Mouse (Mus musculus) heart, adult 2 months (tissue): ENCODE measurements around the gene Fsip1. TPM values are rescaled to one million over a fixed set of nuclear protein-coding genes. Genes with fewer than 3 reads are reported as not detected.

Source experiments
- DNase-seq, 2 experiments: peaks; one replicate each; pipeline ENCODE4 v3.0.0; 2021
- H3K27ac ChIP-seq: fragments of 200-600 bp; 2 replicates; pipeline ENCODE4 v1.8.1; 2022
- H3K27me3 ChIP-seq: fragments of 200-500 bp; 2 replicates; pipeline ENCODE4 v1.6.1; 2012; ENCODE audit warnings: mild to moderate bottlenecking, low read length, inconsistent platforms, mixed read lengths; ENCODE audit not compliant: control insufficient read depth, insufficient read depth
- H3K36me3 ChIP-seq: fragments of 200-500 bp; 2 replicates; pipeline ENCODE4 v1.6.1; 2012; ENCODE audit warnings: low read length, inconsistent platforms; ENCODE audit not compliant: control insufficient read depth, insufficient read depth
- H3K4me1 ChIP-seq: fragments of 200-500 bp; 2 replicates; pipeline ENCODE4 v1.6.1; 2011; ENCODE audit warnings: low read length; ENCODE audit not compliant: control insufficient read depth, insufficient read depth
- H3K4me3 ChIP-seq: fragments of 200-600 bp; 2 replicates; pipeline ENCODE4 v1.8.1; 2022
- H3K79me2 ChIP-seq: fragments of 200-500 bp; replicated peaks from 2 replicates; pipeline ENCODE4 v1.6.1; 2012; ENCODE audit warnings: mild to moderate bottlenecking, inconsistent platforms, low read length, moderate library complexity, mixed read lengths; ENCODE audit not compliant: control insufficient read depth, insufficient read depth
- H3K9ac ChIP-seq: fragments of 200-500 bp; 2 replicates; pipeline ENCODE4 v1.6.1; 2012; ENCODE audit warnings: low read depth, mild to moderate bottlenecking, control low read depth, inconsistent platforms, low read length, mixed read lengths
- CTCF ChIP-seq: fragments of 200-600 bp; IDR thresholded peaks from 2 replicates; pipeline ENCODE4 v1.8.1; 2022; ENCODE audit warnings: antibody characterized with exemption, mild to moderate bottlenecking, moderate library complexity
- EP300 ChIP-seq: fragments of 200-500 bp; IDR thresholded peaks from 2 replicates; pipeline ENCODE4 v1.6.1; 2011; ENCODE audit warnings: low read depth, low read length, control low read depth; ENCODE audit not compliant: insufficient read depth
- POLR2A ChIP-seq: fragments of 200-500 bp; IDR thresholded peaks from 2 replicates; pipeline ENCODE4 v1.6.1; 2011; ENCODE audit warnings: mild to moderate bottlenecking, low read depth, low read length, control low read depth; ENCODE audit not compliant: insufficient read depth
- WGBS: fragments of 180-500 bp; shearing (Covaris S2); methylation state at CpG from one replicate; pipeline ENCODE4 v1.1.7; 2018; 5-methylcytosine and 5-hydroxymethylcytosine counted together
- intact Hi-C: fragments of 180-260 bp; cut with DNase I; formaldehyde crosslinking; loops from one replicate; pipeline ENCODE4 v1.15.1; 2025
- polyA plus RNA-seq: library from polyadenylated mRNA; depleted of rRNA; stranded (reverse); fragments of >200 nt; gene quantifications from 2 replicates; pipeline ENCODE4 v1.2.3, GENCODE M21; 2012
- total RNA-seq, 2 experiments: library from RNA; stranded (reverse); gene quantifications; 2 replicates each; pipeline ENCODE4 v1.2.3; 2021

Gene Fsip1
- total and polyA plus RNA-seq, 3 experiments: 0.06 TPM; not detected in 2

- H3K27ac ChIP-seq: no peak overlapping the region
- WGBS: 91% methylated on average over 4 of the region's 4 CpGs
- DNase-seq: no peak
- H3K4me1 ChIP-seq: no peaks in the 10 kb centered on the region
- no peaks in the 10 kb centered on the region for H3K27me3 ChIP-seq
- H3K36me3 ChIP-seq: no peaks in the 10 kb centered on the region
- H3K79me2 ChIP-seq: no peaks in the 10 kb centered on the region
- H3K4me3 ChIP-seq: no peak overlapping the region
- no peak overlapping the region for H3K9ac ChIP-seq
- intact Hi-C loops: no loop called here
- TF ChIP-seq EP300 (no peak), POLR2A (no peak), CTCF (no peak)
Observed at GRCm38 (mm10) chr2:118228486-118229079, 28.2 kb downstream of the Fsip1 start.

GRCm38 (mm10) chr2:118225316-118226041 lies 31.3 kb downstream of the Fsip1 start:
- TF ChIP-seq EP300 (no peak), POLR2A (no peak), CTCF (no peak)
- Histone ChIP-seq H3K27me3 (no peaks in the 10 kb centered on the region), H3K4me1 (no peaks in the 10 kb centered on the region), H3K9ac (no peak overlapping the region), H3K4me3 (no peak overlapping the region), H3K27ac (no peak overlapping the region), H3K79me2 (no peaks in the 10 kb centered on the region), H3K36me3 (no peaks in the 10 kb centered on the region)
- WGBS: 70% methylated on average over 10 of the region's 10 CpGs
- intact Hi-C loops: no loop called here
- DNase-seq: no peak

GRCm38 (mm10) chr2:118217993-118218595 lies 38.7 kb downstream of the Fsip1 start:
- intact Hi-C loops: no loop called here
- WGBS: 55% methylated on average over 4 of the region's 4 CpGs
- Histone ChIP-seq H3K27ac (no peak overlapping the region), H3K79me2 (no peaks in the 10 kb centered on the region), H3K27me3 (no peaks in the 10 kb centered on the region), H3K4me1 (no peaks in the 10 kb centered on the region), H3K4me3 (no peak overlapping the region), H3K36me3 (no peaks in the 10 kb centered on the region), H3K9ac (no peak overlapping the region)
- DNase-seq: no peak
- TF ChIP-seq POLR2A (no peak), CTCF (no peak), EP300 (no peak)

GRCm38 (mm10) chr2:118209712-118210111 lies 47.1 kb downstream of the Fsip1 start:
- intact Hi-C loops: no loop called here
- 59% methylated on average over 5 of the region's 5 CpGs for WGBS
- Histone ChIP-seq H3K27ac (no peak overlapping the region), H3K79me2 (no peaks in the 10 kb centered on the region), H3K4me3 (no peak overlapping the region), H3K9ac (no peak overlapping the region), H3K4me1 (no peaks in the 10 kb centered on the region), H3K36me3 (no peaks in the 10 kb centered on the region), H3K27me3 (0 out of 2 replicates have a peak, but pooled peaks cover 2% of the 10 kb centered on the region)
- no peak for DNase-seq
- TF ChIP-seq EP300 (no peak), POLR2A (no peak), CTCF (no peak)

- no peaks in the 10 kb centered on the region for H3K79me2 ChIP-seq
- intact Hi-C loops: no loop called here
- TF ChIP-seq EP300 (no peak), POLR2A (no peak), CTCF (no peak)
- 43% methylated on average over 5 of the region's 5 CpGs for WGBS
- no peak for DNase-seq
- H3K4me3 ChIP-seq: no peak overlapping the region
- no peak overlapping the region for H3K27ac ChIP-seq
- H3K9ac ChIP-seq: no peak overlapping the region
- 0 out of 2 replicates have a peak, but pooled peaks cover 2% of the 10 kb centered on the region for H3K27me3 ChIP-seq
- no peaks in the 10 kb centered on the region for H3K36me3 ChIP-seq
- no peaks in the 10 kb centered on the region for H3K4me1 ChIP-seq
Observed at GRCm38 (mm10) chr2:118208651-118209050, 48.1 kb downstream of the Fsip1 start.
